Mouse (Mus musculus): ENCODE data around the gene Coq8b. TPM values are rescaled to one million over a fixed set of nuclear protein-coding genes. Genes with fewer than 3 reads are reported as not detected.
A peak's percentile ranks its signal among the peaks of the same experiment; 100 is the strongest.
"Not testable (repeated sequence)": the region's sequence is repeated elsewhere in the genome, so short reads cannot be mapped to it uniquely, and the experiment has no call there.

Gene Coq8b
- total RNA-seq, 2 experiments from 2014 or later: 32.7 to 40.7 TPM

DNA sequence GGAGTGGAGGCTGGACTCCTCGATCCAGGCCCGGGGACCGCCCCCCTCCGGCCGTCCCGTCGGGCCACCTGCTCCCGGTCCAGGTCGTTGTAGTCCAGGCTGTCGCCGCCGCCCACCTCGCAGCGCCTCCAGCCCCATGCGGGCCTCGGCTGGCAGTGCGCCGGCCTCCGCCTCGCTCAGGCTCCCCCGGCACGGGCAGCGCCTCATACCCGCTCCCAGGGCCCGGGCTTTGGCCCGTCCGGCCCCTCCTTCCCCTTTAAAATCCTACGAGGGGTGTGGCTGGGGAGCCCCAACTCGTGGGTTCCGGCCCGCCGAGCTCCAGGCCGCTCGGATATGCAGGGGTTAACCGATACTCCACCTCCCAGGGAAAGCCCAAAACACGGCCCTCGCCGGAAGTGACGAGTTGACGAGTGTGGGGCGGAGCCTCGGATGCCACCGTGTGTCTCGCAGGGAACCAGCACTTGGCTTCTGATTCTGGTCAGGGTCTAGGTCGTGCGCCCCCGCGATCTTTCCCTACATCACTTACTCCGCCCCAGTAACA, 4.5 kb upstream of the Coq8b start, which contains the start of gene Itpkc:
Itpkc (minus strand) TSS at position 381 of the 541 bp plus-strand sequence.
- peak; percentile 87 to 93 for DNase-seq (ENCODE audit: low spot score in 2 of 2)

DNA sequence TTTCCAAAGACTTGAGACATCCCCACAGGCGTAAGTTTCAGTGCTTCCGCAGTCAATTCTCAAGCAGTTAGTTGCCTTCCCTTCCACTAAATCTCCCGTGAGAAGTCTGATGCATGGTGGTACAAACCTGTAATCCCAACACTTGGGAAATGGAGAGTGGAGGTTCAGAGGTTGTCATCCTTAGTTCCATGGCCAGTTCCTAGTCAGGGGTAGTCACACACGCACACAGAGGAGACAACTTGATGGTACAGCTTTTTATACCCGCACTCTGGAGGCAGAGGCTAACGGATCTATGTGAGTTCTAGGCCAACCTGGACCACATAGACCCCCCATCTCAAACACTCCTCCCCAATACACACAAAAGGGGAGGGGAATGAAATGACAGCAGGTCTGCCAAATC, 4.0 kb upstream of the Coq8b start:
- no peak for DNase-seq (ENCODE audit: low spot score in 2 of 2)

DNA sequence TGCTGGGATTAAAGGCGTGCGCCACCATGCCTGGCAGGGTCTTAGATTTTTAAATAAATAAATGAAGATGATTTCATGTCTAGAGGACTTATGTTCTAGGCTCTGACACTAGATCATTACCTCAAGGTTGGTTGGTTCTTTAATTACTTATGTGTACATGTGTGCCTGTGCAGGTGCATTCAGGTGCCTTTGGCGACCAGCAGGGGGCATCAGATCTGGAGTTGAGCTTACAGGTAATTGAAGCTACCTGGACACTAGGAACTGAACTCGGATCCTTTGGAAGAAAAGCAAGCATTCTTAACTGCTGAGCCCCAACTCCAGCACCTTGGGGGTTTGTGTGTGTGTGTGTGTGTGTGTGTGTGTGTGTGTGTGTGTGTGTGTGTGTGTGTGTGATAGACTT, 2.0 kb upstream of the Coq8b start:
- DNase-seq (ENCODE audit: low spot score in 2 of 2): no peak

GRCm38 (mm10) chr7:27231693-27232331, 1.0 kb upstream of the Coq8b start:
- DNase-seq (ENCODE audit: low spot score in 2 of 2): peak; percentile 71 to 89

GRCm38 (mm10) chr7:27233300-27233699, 477 bp downstream of the Coq8b start:
- DNase-seq (ENCODE audit: low spot score in 2 of 2): no peak

- no peak for DNase-seq (ENCODE audit: low spot score in 2 of 2)
Measured at GRCm38 (mm10) chr7:27235726-27236125, 2.9 kb downstream of the Coq8b start.

DNA sequence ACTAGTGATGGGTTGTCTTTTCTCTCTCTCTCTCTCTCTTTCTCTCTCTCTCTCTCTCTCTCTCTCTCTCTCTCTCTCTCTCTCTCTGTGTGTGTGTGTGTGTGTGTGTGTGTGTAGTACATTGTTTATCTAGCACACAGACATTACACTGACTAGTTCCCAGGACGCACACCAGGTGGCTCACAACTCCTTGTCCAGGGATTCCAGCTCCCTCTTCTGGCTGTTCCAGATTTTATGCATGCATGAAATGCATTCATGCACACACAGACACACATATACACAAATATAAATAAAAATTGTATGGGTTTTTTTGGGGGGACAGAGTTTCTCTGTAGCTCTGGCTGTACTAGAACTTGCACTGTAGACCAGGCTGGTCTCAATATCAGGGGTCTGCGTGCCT, 4.7 kb downstream of the Coq8b start:
- no peak for DNase-seq (ENCODE audit: low spot score in 2 of 2)

GRCm38 (mm10) chr7:27238568-27238967, 5.7 kb downstream of the Coq8b start:
- DNase-seq (ENCODE audit: low spot score in 2 of 2): no peak

DNA sequence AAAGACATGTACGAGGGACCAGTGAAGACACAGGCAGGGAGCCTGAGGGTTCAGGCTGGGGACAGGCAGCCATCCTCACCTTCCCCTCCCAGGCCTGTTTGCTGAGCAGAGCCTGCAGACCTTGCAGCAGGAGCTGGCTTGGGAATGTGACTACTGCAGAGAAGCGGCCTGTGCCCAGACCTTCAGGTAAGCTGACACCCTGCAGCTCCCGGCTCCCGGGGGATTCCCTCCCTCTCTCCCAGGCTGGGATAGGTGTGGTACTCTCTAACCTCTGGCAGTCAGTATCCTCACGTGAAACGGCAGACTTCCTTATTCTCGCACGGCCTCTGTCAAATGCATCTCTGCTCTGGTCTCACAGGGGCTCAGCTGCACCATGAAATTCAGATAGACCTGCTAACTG, 10.4 kb downstream of the Coq8b start:
- DNase-seq (ENCODE audit: low spot score in 2 of 2): no peak

- not testable (repeated sequence) for DNase-seq (ENCODE audit: low spot score in 2 of 2)
Measured at GRCm38 (mm10) chr7:27244088-27244487, 11.3 kb downstream of the Coq8b start.

GRCm38 (mm10) chr7:27249146-27249545, 16.3 kb downstream of the Coq8b start:
- peak in 1 of 2 experiments; percentile 30 for DNase-seq (ENCODE audit: low spot score in 2 of 2)

GRCm38 (mm10) chr7:27249928-27250327, 17.1 kb downstream of the Coq8b start:
- no peak for DNase-seq (ENCODE audit: low spot score in 2 of 2)

DNA sequence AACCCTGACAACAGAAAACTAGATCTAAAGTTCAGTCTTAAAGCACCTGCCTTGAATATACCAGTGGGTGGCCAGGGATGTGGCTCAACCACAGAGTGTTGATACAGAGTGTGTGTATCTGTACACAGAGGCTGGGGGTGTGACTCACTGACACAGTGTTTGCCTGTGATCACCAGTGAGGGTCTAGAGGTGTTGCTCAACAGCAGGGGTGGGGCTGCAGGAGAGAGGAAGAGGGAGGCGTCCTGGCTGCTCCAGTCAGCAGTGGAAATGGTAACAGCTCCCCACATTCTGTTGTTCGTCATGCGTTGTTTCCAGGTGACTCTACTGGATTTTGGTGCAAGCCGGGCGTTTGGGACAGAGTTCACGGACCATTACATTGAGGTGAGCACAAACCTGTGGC, 19.1 kb downstream of the Coq8b start:
- no peak for DNase-seq (ENCODE audit: low spot score in 2 of 2)

- DNase-seq (ENCODE audit: low spot score in 2 of 2): no peak
Measured at GRCm38 (mm10) chr7:27255721-27256120, 22.9 kb downstream of the Coq8b start.

DNA sequence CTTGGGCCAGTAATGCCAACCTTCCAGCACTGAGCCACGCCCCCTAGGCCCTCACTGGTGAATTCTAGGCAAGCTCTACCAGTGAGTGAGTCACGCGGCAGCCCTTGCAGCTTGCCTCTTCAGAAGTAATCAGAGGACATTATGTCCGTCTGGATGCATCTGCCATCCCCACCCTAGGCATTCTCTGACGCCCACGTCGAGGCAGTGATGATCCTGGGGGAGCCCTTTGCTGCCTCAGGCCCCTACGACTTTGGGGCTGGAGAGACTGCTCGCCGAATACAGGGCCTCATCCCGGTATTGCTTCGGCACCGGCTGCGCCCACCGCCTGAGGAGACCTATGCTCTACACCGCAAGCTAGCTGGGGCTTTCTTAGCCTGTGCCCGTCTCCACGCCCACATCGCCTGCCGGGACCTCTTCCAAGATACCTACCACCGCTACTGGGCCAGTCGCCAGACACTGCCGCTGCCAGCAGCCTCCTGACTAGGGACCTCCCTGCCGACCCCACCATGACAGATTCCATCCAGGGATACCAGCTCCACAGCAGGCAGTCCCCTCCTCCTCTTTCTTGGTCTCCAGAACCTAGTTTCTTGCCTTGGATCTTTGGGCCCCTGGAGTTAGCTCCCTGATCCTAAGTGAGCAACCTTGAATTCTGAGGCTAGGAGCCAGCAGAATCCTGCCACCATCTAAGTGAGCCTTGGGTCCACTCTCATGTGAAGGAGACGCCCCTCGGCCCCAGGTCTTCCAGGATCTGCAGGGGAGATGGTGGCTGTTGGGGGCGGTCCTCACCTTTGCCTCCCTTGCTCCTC, 24.4 kb downstream of the Coq8b start:
- DNase-seq (ENCODE audit: low spot score in 2 of 2): peak; percentile 74 to 84

DNA sequence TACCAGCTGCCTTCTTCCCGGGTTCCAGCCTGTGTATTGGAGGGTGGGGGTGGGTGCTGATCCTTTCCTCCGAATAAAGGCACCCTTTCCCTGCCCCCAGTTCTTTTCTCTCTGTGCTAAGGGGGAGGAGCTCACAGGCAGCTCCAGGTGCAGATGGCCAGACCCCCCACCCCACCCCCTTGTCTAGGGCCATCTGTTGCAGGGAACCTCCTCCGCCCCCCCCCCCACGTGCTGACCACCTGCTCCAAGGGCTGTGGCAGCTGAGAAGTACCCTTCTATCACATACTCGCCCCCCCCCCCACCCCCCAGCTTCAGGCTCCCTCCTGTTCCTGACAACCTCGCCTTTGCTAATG, 25.0 kb downstream of the Coq8b start:
- peak in 1 of 2 experiments; percentile 44 for DNase-seq (ENCODE audit: low spot score in 2 of 2)

- DNase-seq (ENCODE audit: low spot score in 2 of 2): peak; percentile 83 to 94
Measured at GRCm38 (mm10) chr7:27258205-27258899, 25.5 kb downstream of the Coq8b start, which contains the start of gene Numbl. Gene Numbl, plus strand, starts transcription at chr7:27258433.

GRCm38 (mm10) chr7:27259271-27259721, 26.5 kb downstream of the Coq8b start:
- no peak for DNase-seq (ENCODE audit: low spot score in 2 of 2)

GRCm38 (mm10) chr7:27259771-27260170, 26.9 kb downstream of the Coq8b start:
- DNase-seq (ENCODE audit: low spot score in 2 of 2): no peak

DNA sequence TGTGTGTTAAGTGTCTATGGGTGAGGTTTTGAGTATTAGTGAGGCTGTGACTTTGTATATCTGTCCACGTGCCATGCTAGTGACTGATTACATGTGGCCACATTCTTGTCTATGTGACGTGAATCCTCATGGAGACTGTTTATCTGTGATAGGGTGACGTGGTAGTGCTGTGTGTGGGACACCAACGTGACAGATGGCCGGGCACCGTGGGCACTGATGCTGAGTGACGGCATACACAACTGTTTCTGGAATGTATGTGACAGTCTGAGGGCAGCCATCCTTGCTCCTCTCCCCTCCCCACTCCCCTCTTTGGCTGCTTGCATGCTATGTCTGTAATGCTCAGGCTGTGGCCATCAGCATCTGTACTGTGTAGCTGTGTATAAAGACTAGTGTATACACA, 28.0 kb downstream of the Coq8b start:
- peak in 1 of 2 experiments; percentile 67 for DNase-seq (ENCODE audit: low spot score in 2 of 2)

GRCm38 (mm10) chr7:27261888-27262287, 29.1 kb downstream of the Coq8b start:
- DNase-seq (ENCODE audit: low spot score in 2 of 2): no peak

DNA sequence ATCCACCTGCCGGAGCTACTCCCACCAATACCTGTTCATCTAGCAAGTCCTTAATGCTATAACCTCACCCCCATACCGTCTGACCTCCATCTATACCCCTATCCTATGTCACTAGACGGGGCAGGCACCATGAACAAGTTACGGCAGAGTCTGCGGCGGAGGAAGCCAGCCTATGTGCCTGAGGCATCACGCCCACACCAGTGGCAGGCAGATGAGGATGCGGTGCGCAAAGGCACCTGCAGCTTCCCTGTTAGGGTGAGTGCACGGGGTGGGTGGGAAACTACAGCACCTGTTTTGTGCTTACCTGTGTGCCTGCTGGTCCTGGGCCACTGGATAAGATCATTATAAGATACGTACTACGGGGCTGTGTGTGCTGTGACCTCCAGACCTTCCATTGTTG, 31.9 kb downstream of the Coq8b start:
- no peak for DNase-seq (ENCODE audit: low spot score in 2 of 2)

All from layer of hippocampus, adult 18-20 months (tissue).